Mouse (Mus musculus) hematopoietic multipotent progenitor cell, adult 10-12 weeks (in vitro differentiated cells): Measurements from ENCODE around the gene Paxbp1. TPM values are rescaled to one million over a fixed set of nuclear protein-coding genes. Genes with fewer than 3 reads are reported as not detected.

ENCODE experiments used
- polyA plus RNA-seq: library from polyadenylated mRNA; stranded (reverse); fragments of >175 nt; gene quantifications from 2 replicates; pipeline ENCODE4 v1.2.3, GENCODE M21; 2012; ENCODE audit warnings: low replicate concordance

Gene Paxbp1
- polyA plus RNA-seq: 31.6 and 43.3 TPM in 2 replicates

DNA sequence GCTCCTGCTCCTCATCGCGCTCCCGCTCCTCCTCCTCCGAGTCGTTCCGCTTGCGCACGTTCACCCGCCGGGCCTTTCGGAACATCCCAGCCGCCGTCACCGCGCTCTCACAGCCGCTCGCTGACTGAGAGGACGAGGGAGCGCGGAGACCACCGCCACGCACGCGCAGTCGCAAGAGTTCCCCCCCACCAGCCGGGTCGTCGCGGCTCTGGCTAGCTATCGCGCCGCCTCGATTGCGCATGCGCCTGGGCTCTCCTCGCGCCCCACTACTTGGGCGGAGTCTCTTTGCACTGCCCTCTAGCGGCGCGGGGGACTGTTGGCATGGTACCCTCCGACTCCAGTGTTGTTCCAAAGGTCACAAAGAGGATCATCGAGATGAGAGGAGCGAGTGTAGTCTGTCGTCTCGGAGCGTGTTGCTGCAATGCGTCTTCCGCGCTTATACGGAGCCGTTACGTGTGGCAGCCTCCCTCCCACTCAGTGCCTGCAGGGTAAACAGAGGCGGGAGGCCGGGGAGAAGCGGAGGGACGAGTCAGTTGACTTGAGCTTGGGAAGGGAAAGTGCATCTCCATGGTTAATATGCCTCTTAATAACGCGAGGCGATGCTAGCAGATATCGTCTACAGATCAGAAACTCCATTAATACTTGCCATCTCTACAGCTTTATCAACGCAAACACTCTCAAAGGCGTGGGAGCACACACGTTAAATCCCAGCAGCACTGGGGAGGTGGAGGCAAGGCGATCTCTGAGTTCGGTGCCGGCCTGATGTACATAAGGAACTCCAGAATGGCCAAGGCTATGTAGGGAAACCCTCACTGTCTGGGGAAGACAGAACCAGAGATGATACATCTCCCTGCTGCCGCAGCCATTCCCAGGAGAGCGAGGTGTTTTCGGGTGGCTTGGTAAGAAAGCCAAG lies at the start of gene Paxbp1:
Gene Paxbp1, minus strand, starts transcription at position 274 of the 913 bp plus-strand sequence.

DNA sequence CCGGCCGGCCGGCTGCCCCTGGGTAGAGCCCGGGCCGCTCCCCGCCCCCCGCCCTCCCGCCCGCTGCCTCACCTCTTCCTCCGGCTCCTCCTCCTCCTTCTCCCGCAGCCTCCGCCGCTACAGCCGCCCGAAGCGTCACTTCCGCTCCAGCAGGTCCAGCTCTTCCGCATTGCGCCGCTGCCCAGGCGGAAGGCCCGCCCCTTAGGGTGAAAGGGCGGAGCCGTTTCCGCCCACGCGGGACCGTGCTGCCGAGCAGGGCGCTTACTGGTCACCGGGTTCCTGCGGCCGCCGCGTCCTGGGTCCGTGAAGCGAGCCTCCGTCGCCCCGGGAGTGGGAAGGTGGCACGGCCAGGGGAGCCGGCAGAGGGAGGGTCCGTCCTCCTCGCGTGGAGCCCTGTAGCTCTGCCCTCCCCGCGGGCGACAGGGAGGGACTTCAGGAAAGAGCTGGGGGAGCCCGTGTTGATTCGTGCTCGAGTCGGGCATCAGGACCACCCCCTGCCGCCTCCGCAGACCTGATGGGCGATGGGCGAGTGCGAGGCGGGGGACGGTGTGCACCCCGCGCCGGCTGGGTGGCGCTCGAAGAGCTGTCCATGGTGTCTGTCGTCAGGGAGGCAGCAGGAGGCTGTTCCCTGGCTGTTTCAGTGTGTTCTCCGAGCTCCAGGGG lies 33.2 kb downstream of the Paxbp1 start, which contains the start of gene Synj1:
Gene Synj1, minus strand, starts transcription at position 288 of the 663 bp plus-strand sequence.

Other genes starting within 250 kb of the Paxbp1 start
- gene Urb1, start 234.1 kb downstream of the Paxbp1 start, polyA plus RNA-seq: 5.9 and 6.5 TPM in 2 replicates
- gene Eva1c, start 217.8 kb downstream of the Paxbp1 start, polyA plus RNA-seq: 0.73 and 1.1 TPM in 2 replicates
- gene Cfap298, start 109.4 kb downstream of the Paxbp1 start, polyA plus RNA-seq: 16.7 and 27.0 TPM in 2 replicates
- 59.6 and 98.0 TPM in 2 replicates for gene Synj1, start 33.2 kb downstream of the Paxbp1 start, polyA plus RNA-seq
- not detected in 2 replicates for gene 4932438H23Rik, start 50.6 kb upstream of the Paxbp1 start, polyA plus RNA-seq
- gene Olig2, start 180.9 kb upstream of the Paxbp1 start, polyA plus RNA-seq: not detected in 2 replicates
- gene Olig1, start 225.2 kb upstream of the Paxbp1 start, polyA plus RNA-seq: 0.09 and 0.39 TPM in 2 replicates